Mouse (Mus musculus): ENCODE data around the gene Sec11a.

Sec11a gene

DNA sequence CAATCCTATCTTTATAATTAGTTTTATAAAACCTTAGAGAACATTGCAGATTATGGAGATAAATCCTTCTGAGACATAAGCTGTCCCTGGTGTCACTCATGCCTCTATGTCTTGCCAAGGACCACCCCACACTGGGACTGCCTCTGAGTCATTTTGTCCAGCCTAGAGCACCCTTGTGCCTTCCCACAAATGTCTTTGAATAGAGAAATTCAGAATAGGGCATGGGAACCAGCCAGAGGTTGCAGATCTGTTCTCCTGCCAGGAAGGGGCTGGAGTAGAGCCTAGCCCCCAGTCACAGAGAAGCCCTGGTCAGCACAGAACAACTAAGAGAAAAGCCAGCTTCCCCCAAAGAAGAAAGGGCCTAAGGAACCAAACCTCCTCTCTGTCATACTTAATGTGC is 92.3 kb downstream of the Sec11a start:
- no peak for DNase-seq
